Mouse (Mus musculus) lung, adult 2 months (tissue): ENCODE data around the gene Prdx6.

ENCODE experiments used
- CTCF ChIP-seq: fragments of 200-500 bp; IDR thresholded peaks from 2 replicates; pipeline ENCODE4 v1.5.1; 2011; ENCODE audit warnings: mild to moderate bottlenecking, low read length, control low read depth; ENCODE audit not compliant: insufficient read depth
- POLR2A ChIP-seq: fragments of 200-500 bp; IDR thresholded peaks from 2 replicates; pipeline ENCODE4 v1.6.1; 2011; ENCODE audit warnings: low read depth, mild to moderate bottlenecking, control low read depth, low read length, borderline replicate concordance; ENCODE audit errors: extremely low read depth

GRCm38 (mm10) chr1:161256918-161257317 is 5.9 kb upstream of the Prdx6 start:
- TF ChIP-seq POLR2A (no peak), CTCF (no peak)
